8 mouse cellular contexts compared by ENCODE assay signal in genomic region chr8:79650158-79650814, GRCm38 (mm10). TPM values are rescaled to one million over a fixed set of nuclear protein-coding genes. Genes with fewer than 3 reads are reported as not detected.
A peak's percentile ranks its signal among the peaks of the same experiment; 100 is the strongest.
DNase-seq lines count a peak whose midpoint lies in the region; ATAC-seq and TF ChIP-seq lines count a peak whose summit lies in the region.

No protein-coding gene starts in this region.

- WGBS in embryonic facial prominence, embryonic 11.5 days = 93% methylated on average over 1 of the region's 1 CpGs
- 78% methylated on average over 1 of the region's 1 CpGs for WGBS in embryonic facial prominence, embryonic 10.5 days
- WGBS in spleen, adult 2 months = 89% methylated on average over 1 of the region's 1 CpGs
- WGBS in heart, embryonic 10.5 days = 93% methylated on average over 1 of the region's 1 CpGs

- TF ChIP-seq POLR2A in spleen, adult 2 months (IDR thresholded peaks at IDR 0.05; ENCODE audit: low read depth, low read length) = no peak

- H3K4me2 ChIP-seq in embryonic facial prominence, embryonic 11.5 days (ENCODE audit: low read depth, low read length) = no peak overlapping the region

- no peak for TF ChIP-seq CTCF in spleen, adult 2 months (IDR thresholded peaks at IDR 0.05; ENCODE audit: extremely low read depth, insufficient read depth, insufficient read length, insufficient replicate concordance)

- no peaks in the 10 kb centered on the region for H3K27me3 ChIP-seq in embryonic facial prominence, embryonic 11.5 days (ENCODE audit: control insufficient read depth, insufficient read depth, low read length)
- H3K27me3 ChIP-seq in embryonic facial prominence, embryonic 10.5 days (replicated peaks; ENCODE audit: low read depth, poor library complexity, severe bottlenecking) = no peaks in the 10 kb centered on the region
- H3K27me3 ChIP-seq in spleen, adult 2 months (ENCODE audit: control insufficient read depth, insufficient read depth, low read length) = no peaks in the 10 kb centered on the region
- H3K27me3 ChIP-seq in heart, embryonic 10.5 days (ENCODE audit: insufficient read depth, poor library complexity, severe bottlenecking) = no peaks in the 10 kb centered on the region

- H3K9ac ChIP-seq in embryonic facial prominence, embryonic 11.5 days (replicated peaks; ENCODE audit: low read length) = no peak overlapping the region

- H3K9me3 ChIP-seq in embryonic facial prominence, embryonic 11.5 days (replicated peaks; ENCODE audit: control insufficient read depth, low read length) = no peaks in the 10 kb centered on the region
- no peaks in the 10 kb centered on the region for H3K9me3 ChIP-seq in embryonic facial prominence, embryonic 10.5 days
- no peaks in the 10 kb centered on the region for H3K9me3 ChIP-seq in heart, embryonic 10.5 days

- no peaks in the 10 kb centered on the region; the same call in 1 of the 2 replicates for H3K36me3 ChIP-seq in embryonic facial prominence, embryonic 11.5 days (replicated peaks; ENCODE audit: control insufficient read depth, insufficient read depth, low read depth, low read length)
- H3K36me3 ChIP-seq in embryonic facial prominence, embryonic 10.5 days (replicated peaks) = peaks cover 89% of the 10 kb centered on the region
- peaks cover 7% of the 10 kb centered on the region for H3K36me3 ChIP-seq in spleen, adult 2 months (ENCODE audit: control insufficient read depth, insufficient read depth, low read length)
- peaks cover 73% of the 10 kb centered on the region for H3K36me3 ChIP-seq in heart, embryonic 10.5 days

- H3K27ac ChIP-seq in embryonic facial prominence, embryonic 11.5 days (replicated peaks; ENCODE audit: low read depth, low read length) = no peak overlapping the region
- no peak overlapping the region for H3K27ac ChIP-seq in embryonic facial prominence, embryonic 10.5 days (replicated peaks)
- no peak overlapping the region for H3K27ac ChIP-seq in spleen, adult 2 months (ENCODE audit: insufficient read depth, low read length)
- no peak overlapping the region for H3K27ac ChIP-seq in heart, embryonic 10.5 days

- no peak overlapping the region for H3K4me3 ChIP-seq in embryonic facial prominence, embryonic 11.5 days (ENCODE audit: low read depth, low read length)
- no peak overlapping the region for H3K4me3 ChIP-seq in embryonic facial prominence, embryonic 10.5 days
- H3K4me3 ChIP-seq in spleen, adult 2 months (ENCODE audit: extremely low read depth, insufficient read depth, insufficient read length) = no peak overlapping the region
- no peak overlapping the region for H3K4me3 ChIP-seq in heart, embryonic 10.5 days

- DNase-seq in embryonic facial prominence, embryonic 11.5 days (ENCODE audit: low spot score) = peak; percentile 54
- no peak for DNase-seq in embryonic facial prominence, embryonic 10.5 days (ENCODE audit: low spot score)
- DNase-seq in spleen, adult 2 months (ENCODE audit: low read depth in 1 of 2, low spot score in 2 of 2) = peak; percentile 10 to 19
- no peak for DNase-seq in spleen, adult 12 weeks (ENCODE audit: low spot score)
- peak; percentile 64 for DNase-seq in thymus, postnatal 14 days
- DNase-seq in right cerebral cortex, adult 18-20 months = no peak
- no peak for DNase-seq in heart, embryonic 10.5 days (ENCODE audit: low spot score)

- ATAC-seq in embryonic facial prominence, embryonic 11.5 days (replicated peaks; ENCODE audit: insufficient number of reproducible peaks, low FRiP score, low TSS enrichment, low read depth) = no peak
- ATAC-seq in inflammation-experienced regulatory T-cells, adult 6 months = peak; percentile 67

- H3K4me1 ChIP-seq in embryonic facial prominence, embryonic 11.5 days (ENCODE audit: control insufficient read depth, insufficient read depth, low read length) = no peaks in the 10 kb centered on the region
- no peaks in the 10 kb centered on the region for H3K4me1 ChIP-seq in embryonic facial prominence, embryonic 10.5 days
- H3K4me1 ChIP-seq in spleen, adult 2 months (ENCODE audit: control insufficient read depth, insufficient read depth, insufficient read length) = no peaks in the 10 kb centered on the region
- H3K4me1 ChIP-seq in heart, embryonic 10.5 days = no peaks in the 10 kb centered on the region

RNA-seq across cellular contexts. Expression of gene Otud4, which starts 10.9 kb away (rescaled TPM):
- polyA plus RNA-seq in embryonic facial prominence, embryonic 11.5 days (2014; fragmentation: Nextera tagmentation; extraction: Ambion mirVana) = 19.5 and 22.9 TPM in 2 replicates
- polyA plus RNA-seq in embryonic facial prominence, embryonic 10.5 days (2016; fragmentation: Nextera tagmentation; extraction: Ambion mirVana) = 16.1 and 17.8 TPM in 2 replicates
- 20.9 and 27.0 TPM in 2 replicates for polyA plus RNA-seq in spleen, adult 2 months (2012; rRNA removed)
- 10 to 100 TPM; 14.1 to 18.9 (median 16.0) TPM for polyA plus RNA-seq in inflammation-experienced regulatory T-cells, adult 6 months (2017; shearing (Covaris generic))
- 18.4 and 21.9 TPM in 2 replicates for polyA plus RNA-seq in heart, embryonic 10.5 days (2016; fragmentation: Nextera tagmentation; extraction: Ambion mirVana)

Comparison
In these comparisons a context has a peak if more than half of its experiments do, and no peak if none do; other contexts are left out.
1. DNase-seq: peak in embryonic facial prominence, embryonic 11.5 days (single experiment), spleen, adult 2 months (2 of 2) and thymus, postnatal 14 days (single experiment); none in embryonic facial prominence, embryonic 10.5 days (single experiment), spleen, adult 12 weeks (single experiment), right cerebral cortex, adult 18-20 months (single experiment) and heart, embryonic 10.5 days (single experiment).